Mouse (Mus musculus): ENCODE measurements around the gene Nkx2-2.

The Nkx2-2 gene

GRCm38 (mm10) chr2:147193271-147194255 is at the start of gene Nkx2-2:
Nkx2-2 (minus strand) TSS chr2:147194243.
- DNase-seq (ENCODE audit: low read depth), result no peak

- no peak for DNase-seq (ENCODE audit: low read depth)
Measured at GRCm38 (mm10) chr2:147235707-147236290, 41.8 kb upstream of the Nkx2-2 start.

GRCm38 (mm10) chr2:147231175-147231574 is 37.1 kb upstream of the Nkx2-2 start:
- no peak for DNase-seq (ENCODE audit: low read depth)

- DNase-seq (ENCODE audit: low read depth), result no peak
Measured at GRCm38 (mm10) chr2:147205076-147205615, 11.1 kb upstream of the Nkx2-2 start.

- DNase-seq (ENCODE audit: low read depth), result no peak
Measured at GRCm38 (mm10) chr2:147194711-147195615, 920 bp upstream of the Nkx2-2 start.

- DNase-seq (ENCODE audit: low read depth), result no peak
Measured at GRCm38 (mm10) chr2:147192731-147193130, 1.3 kb downstream of the Nkx2-2 start.

- no peak for DNase-seq (ENCODE audit: low read depth)
Measured at GRCm38 (mm10) chr2:147190316-147191021, 3.6 kb downstream of the Nkx2-2 start.

GRCm38 (mm10) chr2:147189546-147190315 is 4.3 kb downstream of the Nkx2-2 start:
- DNase-seq (ENCODE audit: low read depth), result no peak

- no peak for DNase-seq (ENCODE audit: low read depth)
Measured at GRCm38 (mm10) chr2:147188871-147189545, 5.0 kb downstream of the Nkx2-2 start.

GRCm38 (mm10) chr2:147188074-147188700 is 5.9 kb downstream of the Nkx2-2 start:
- no peak for DNase-seq (ENCODE audit: low read depth)

- no peak for DNase-seq (ENCODE audit: low read depth)
Measured at GRCm38 (mm10) chr2:147187061-147187870, 6.8 kb downstream of the Nkx2-2 start.

GRCm38 (mm10) chr2:147186261-147186681 is 7.8 kb downstream of the Nkx2-2 start:
- no peak for DNase-seq (ENCODE audit: low read depth)

GRCm38 (mm10) chr2:147185561-147185960 is 8.5 kb downstream of the Nkx2-2 start:
- no peak for DNase-seq (ENCODE audit: low read depth)

- no peak for DNase-seq (ENCODE audit: low read depth)
Measured at GRCm38 (mm10) chr2:147184071-147184990, 9.7 kb downstream of the Nkx2-2 start.

- DNase-seq (ENCODE audit: low read depth), result no peak
Measured at GRCm38 (mm10) chr2:147183521-147183920, 10.5 kb downstream of the Nkx2-2 start.

- DNase-seq (ENCODE audit: low read depth), result no peak
Measured at GRCm38 (mm10) chr2:147182709-147183260, 11.3 kb downstream of the Nkx2-2 start.
